Mouse (Mus musculus) gastrocnemius, adult 18-20 months (tissue): ENCODE measurements around the gene Wnt10b. TPM values are rescaled to one million over a fixed set of nuclear protein-coding genes. Genes with fewer than 3 reads are reported as not detected.
"Not testable (repeated sequence)": the region's sequence is repeated elsewhere in the genome, so short reads cannot be mapped to it uniquely, and the experiment has no call there.

Experiments used
- DNase-seq: peaks from one replicate; pipeline ENCODE4 v3.0.0; 2021; ENCODE audit warnings: low spot score
- total RNA-seq, 2 experiments: library from RNA; stranded (reverse); gene quantifications; 2 replicates each; pipeline ENCODE4 v1.2.3; 2021

Gene Wnt10b
- total RNA-seq, 2 experiments from 2014 or later = 0.57 to 1.4 TPM

DNA sequence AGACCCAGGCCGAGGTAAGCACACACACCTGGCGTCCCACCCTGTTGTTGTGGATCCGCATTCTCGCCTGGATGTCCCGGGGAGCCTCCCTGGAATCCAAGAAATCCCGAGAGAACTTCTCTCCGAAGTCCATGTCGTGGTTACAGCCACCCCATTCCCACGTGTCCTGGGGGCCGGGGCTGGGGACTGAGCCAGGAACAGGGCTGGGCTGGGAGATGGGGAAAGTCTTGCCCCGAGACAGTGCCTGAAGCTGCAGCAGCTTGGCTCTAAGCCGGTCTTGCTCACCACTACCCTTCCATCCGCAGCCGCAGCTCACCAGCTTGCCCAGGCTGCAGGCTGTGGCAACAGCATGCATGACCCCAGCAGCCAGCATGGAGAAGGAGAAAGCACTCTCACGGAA is 3.9 kb downstream of the Wnt10b start:
- no peak for DNase-seq

DNA sequence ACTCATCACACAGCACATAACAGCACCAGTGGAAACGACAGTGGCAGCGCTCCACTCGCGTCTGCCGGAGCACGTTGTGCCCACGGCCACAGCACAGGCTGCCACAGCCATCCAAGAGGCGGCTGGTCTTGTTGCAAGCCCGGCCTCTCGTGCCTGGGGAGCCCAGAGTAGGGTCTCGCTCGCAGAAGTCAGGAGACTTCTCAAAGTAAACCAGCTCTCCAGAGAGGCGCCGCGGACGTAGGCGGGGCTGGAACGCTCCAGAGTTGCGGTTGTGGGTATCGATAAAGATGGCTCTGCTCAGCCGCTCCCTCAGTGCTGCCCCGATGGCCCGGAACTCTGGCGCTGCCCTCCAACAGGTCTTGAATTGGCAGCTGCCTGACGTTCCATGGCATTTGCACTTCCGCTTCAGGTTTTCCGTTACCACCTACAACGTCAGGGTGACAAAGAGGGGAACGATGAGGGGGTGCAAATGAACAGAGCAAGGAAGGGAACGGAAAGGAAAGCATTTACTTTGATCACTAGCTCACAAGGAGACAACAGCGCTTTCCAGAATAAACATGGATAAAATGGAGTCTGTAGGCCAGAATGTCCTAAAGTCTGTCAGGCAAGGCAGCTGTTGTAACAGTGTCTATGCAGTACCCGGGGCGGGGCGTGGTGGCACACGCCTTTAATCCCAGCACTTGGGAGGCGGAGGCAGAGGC is 5.3 kb downstream of the Wnt10b start:
- DNase-seq = no peak

GRCm38 (mm10) chr15:98771813-98772425 is 6.0 kb downstream of the Wnt10b start:
- no peak for DNase-seq

- DNase-seq = no peak
Observed at GRCm38 (mm10) chr15:98768259-98768658, 9.7 kb downstream of the Wnt10b start.

DNA sequence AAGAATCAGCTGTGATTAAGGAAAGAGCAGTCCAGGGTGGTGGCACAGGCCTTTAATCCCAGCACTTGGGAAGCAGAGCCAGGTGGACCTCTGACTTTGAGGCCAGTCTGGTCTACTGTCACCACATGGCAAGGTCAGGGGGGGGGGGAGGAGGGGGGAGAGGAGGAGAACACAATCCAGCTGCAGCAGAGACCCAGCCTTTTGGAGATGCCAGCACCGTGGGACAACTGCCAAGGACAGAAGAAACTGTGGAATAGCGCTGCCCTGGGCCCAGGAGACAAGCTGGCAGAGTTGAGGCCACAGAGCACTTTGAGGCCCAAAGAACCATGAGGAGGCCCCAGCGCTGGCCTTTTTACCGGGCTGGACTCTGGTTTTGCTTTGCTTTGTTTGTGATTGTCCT is 12.0 kb downstream of the Wnt10b start:
- no peak for DNase-seq

DNA sequence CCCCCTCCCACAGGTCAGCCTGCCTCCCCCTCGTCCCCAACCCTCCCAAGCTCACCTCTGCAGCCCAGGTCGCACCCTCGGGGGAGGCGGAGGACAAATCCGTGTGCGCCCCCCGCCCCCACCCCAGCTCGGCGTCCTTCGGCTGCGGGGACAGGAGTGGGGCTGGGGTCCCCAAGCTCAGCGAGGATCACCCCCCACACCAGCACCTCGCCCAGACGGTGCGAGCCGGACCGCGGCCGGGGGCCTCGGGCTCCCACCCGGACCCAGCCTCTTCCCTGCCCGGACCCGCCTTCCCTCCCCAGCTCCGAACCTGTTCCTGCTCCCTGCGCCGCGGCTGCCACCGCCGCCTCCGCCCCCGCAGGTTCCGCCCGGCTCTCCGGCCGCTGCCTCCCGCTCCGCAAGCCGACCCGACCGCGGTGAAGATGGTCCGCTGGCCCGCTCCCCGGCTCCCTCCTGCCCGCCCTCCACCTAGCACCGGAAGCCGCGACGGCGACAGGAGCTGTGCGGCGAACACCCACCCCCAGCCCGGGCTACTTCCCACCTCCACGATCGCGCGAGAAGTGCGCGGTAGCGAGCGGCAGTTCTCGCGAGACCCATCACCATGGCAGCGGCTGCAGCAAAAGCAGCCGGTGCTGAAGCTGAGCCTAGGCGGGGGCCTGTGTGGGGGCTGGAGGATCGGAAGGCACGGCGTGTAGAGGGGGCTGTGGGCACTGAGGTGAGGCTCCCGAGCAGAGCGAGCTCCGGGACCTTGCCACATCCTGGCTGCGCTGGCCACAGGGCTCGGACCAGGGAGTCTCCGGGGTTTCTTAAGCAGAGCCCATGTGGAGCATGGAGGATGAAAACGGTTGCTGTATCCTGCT is 15.1 kb downstream of the Wnt10b start, which contains the start of gene Arf3:
TSS of gene Arf3 (minus strand) at position 545 of the 860 bp plus-strand sequence.
- peak; percentile 95 for DNase-seq

DNA sequence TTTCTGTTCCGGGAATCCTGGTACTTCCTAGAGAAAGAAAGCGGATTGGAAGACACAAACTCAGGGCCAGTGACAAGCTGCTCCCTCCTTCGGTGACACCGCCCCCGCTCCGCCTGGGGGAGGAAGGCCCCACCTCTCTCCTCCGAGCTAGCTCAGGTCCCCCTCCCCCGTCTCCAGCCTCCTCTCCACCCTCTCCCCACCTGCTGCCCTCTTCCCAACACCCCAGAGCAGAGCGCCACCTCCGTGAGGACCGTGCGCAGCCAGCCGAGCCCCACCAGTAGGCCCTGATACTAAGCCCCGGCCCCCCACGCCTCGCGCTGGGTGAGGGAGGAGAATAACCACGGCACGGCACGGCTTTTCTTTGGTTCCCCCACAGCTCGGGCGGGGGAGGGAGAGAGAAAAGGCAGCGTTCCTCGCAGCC is 15.7 kb downstream of the Wnt10b start:
- peak; percentile 51 for DNase-seq

GRCm38 (mm10) chr15:98754125-98754524 is 23.8 kb downstream of the Wnt10b start:
- DNase-seq = no peak

DNA sequence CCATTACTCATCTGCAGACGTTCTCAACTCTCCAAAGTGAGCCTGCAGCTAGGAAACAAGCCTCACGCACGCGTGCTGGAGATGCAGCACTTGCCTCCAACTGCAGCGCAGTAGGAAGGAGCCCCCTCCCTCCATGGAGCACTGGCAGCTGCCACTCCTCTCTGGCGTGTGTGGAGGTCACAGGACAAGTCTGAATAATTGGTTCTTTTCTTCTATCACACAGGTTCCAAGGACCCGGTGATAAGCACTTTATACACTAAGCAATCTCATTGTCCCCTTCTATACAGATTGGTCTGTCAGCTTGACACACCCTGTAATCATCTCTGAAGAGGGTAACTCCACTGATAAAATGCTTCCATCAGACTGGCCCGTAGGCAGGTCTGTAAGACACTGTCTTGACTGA is 24.9 kb downstream of the Wnt10b start:
- DNase-seq = no peak

DNA sequence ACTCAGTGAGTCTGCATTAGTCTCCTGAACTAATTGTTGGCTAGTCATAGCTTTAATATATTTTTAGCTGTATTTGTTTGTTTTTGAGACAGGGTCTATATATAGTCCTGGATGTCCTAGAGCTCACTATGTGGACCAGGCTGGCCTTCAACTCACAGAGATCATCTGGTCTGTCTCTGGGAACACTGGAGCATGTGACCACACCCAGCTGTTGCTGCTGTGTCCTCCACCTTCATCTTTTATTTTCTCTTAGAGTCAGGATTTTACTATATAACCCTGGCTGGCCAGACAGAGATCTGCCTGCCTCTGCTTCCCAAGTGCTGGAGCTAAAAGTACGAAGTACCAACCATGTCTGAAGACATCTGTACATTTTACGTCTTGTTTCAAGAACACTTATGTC is 28.9 kb downstream of the Wnt10b start:
- no peak for DNase-seq

DNA sequence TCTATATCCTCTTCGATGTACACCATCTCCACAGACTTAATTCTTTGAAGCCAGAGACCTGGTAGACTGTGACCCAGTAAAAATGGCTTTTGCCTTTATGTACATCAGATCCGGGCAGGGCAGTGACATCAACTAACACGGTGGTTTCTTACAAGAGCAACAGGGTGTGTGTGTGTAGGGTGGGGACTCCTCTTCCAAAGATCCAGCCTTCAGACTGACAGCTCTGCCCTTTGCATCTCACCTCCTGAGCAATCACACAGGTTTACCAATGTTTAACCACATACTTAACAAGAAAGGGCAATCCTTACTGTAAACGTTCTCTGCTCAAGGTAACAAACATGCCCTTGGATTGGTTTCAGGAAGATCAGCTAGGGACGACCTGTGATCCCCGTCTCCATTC is 30.7 kb downstream of the Wnt10b start:
- no peak for DNase-seq

DNA sequence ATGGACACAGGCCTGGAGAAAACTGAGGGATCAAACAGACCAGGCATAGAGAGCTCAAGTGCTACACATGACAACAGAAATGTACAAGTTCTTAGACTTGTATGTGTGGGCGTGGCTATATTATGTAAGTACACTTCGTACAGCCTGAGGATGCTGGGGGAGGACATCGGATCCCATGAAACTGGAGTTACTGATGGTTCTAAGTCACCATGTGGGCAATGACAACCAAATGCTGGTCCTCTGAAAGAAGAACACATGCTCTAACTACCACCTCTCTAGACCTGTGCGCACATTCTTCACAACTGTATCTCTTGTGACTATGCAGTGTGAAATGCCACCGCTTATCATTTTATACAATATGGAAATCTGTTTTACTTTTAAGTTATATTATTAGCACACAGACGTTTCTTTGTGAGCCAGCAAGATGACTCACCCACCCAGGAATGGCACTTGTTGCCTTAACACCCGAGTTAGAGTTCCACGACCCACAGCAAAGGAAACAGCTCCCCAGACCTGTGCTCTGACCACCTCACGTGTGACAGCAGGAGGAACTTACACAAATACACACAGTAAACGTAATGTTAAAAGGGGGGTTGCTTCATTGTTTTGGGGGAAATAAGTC is 31.5 kb downstream of the Wnt10b start:
- DNase-seq = no peak

DNA sequence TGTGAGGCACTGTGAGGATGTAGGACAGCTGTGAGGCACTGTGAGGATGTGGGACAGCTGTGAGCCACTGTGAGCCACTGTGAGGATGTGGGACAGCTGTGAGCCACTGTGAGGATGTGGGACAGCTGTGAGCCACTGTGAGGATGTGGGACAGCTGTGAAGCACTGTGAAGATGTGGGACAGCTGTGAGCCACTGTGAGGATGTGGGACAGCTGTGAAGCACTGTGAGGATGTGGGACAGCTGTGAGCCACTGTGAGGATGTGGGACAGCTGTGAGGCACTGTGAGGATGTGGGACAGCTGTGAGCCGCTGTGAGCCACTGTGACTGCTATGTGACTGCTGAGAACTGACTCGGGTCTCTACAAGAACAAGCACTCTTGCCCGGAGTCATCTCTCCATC is 34.1 kb downstream of the Wnt10b start:
- DNase-seq = not testable (repeated sequence)

DNA sequence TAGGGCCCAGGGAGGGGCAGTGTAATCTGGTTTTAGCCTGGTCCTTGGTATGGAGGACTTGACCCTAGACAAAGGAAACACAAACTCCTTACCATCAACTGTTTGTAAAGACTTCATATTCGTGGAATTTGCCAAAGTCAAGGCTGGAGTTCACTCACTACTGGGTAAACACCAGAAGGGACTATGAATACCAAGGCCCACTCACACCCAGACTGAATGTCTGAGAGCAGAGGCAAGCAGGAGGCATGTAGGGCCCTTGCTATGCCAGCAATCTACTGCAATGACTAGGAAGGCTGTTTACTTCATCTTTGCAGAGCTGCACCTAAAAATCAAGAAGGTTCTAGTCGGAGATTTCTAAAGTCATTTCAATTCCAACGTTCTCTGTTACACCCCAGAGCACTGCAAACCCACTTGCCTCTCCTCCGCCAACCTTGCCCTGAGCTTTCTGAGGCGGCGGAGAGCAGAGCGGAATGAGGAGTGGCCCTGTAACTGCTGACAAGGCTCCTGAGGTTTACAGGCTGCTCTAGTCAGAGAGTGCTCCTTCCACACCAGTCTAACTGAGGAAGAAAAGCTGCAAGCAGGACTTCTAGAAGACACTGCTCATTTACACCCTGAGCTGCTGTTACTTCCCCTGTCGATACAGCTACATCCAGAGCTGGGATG is 35.1 kb downstream of the Wnt10b start:
- no peak for DNase-seq

DNA sequence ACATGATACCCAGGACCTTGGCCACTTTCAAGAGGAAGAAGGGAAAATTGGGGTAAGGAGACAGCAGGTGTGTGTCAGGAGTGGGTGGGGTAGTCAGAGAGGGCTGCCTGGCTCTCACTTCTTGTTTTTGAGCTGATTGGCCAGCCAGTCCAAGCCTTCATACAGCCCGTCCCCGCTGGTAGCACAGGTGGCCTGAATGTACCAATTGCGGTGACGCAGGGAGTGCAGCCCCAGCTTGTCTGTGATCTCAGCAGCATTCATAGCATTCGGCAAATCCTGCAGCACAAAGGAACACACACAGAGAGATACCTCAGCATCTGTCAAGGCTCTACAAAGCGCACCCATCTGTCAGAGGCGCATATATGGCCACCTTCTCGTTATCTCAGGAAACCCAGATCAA is 37.7 kb downstream of the Wnt10b start:
- DNase-seq = no peak

- DNase-seq = no peak
Observed at GRCm38 (mm10) chr15:98738796-98739195, 39.2 kb downstream of the Wnt10b start.

GRCm38 (mm10) chr15:98737881-98738280 is 40.1 kb downstream of the Wnt10b start:
- DNase-seq = no peak

- no peak for DNase-seq
Observed at GRCm38 (mm10) chr15:98736521-98736920, 41.4 kb downstream of the Wnt10b start.

DNA sequence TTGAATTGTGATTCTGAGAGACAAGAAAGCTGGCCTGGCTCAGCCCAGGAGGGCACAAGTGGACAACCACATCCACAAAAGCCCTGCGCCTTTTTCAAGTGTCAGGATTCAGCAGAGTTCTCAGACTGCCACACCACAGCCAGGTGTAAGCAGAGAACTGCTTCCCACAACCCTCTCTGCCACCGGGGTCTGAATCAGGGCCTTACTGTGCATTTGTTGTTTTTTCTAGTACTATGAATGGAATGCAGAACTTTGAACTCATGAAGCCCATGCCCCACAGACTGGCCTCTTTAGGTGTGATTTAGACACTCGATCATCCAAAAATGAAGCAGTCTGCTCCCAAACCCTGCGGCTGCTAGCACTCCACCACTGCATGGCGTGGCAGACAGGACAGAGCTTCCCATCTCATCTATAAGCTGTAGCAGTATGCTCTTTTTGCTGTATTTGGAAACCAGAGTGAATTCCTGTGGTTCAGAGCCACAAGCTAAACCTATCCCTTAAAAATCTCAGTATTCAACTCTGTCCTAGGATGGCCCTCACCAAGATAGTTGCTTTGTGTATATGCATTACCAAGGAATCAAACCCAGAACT is 43.9 kb downstream of the Wnt10b start:
- no peak for DNase-seq

DNA sequence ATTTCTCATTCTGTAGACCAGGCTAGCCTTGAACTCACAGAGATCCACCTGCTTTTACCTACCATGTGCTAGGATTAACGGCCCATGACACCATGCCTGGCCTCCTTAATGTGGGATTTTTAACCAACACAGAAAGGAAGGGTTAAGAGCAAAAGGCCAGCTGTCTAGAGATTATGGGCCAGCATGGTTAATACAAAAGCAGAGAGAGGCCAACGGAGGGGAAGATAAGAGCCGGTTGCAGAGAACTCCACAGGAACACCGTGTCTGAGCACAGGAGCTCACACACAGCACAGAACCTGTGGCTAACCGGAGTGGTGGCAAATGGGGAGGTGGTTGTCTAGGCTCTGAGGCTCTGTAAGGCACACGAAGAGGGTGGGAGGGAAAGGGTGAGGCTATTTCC is 44.6 kb downstream of the Wnt10b start:
- no peak for DNase-seq

- DNase-seq = no peak
Observed at GRCm38 (mm10) chr15:98732006-98732531, 45.9 kb downstream of the Wnt10b start.
